In genomic region chr7:96855867-96856406, GRCm38 (mm10) we compare ENCODE assay signal across 24 mouse cellular contexts.
A peak's percentile ranks its signal among the peaks of the same experiment; 100 is the strongest.
DNase-seq lines count a peak whose midpoint lies in the region; ATAC-seq and TF ChIP-seq lines count a peak whose summit lies in the region.
"Had no signal": no experiment of that assay in that cellular context is flagged by ENCODE, and none has a peak within 500 bp of the region (broad histone marks: within the 10 kb centered on the region; RNA-seq: fewer than 3 reads in every experiment).

No protein-coding gene starts in this region.

- H3K36me3 ChIP-seq in C2C12 (ENCODE audit: control insufficient read depth, insufficient read depth): no peaks in the 10 kb centered on the region
- H3K36me3 ChIP-seq: heart, embryonic 12.5 days; liver, embryonic 15.5 days had no signal

- H3K79me3 ChIP-seq in C2C12 (ENCODE audit: low read depth): no peaks in the 10 kb centered on the region

- H3K27me3 ChIP-seq in C2C12 (ENCODE audit: control insufficient read depth, insufficient read depth, insufficient read length): no peaks in the 10 kb centered on the region
- H3K27me3 ChIP-seq: forebrain, embryonic 13.5 days; heart, embryonic 12.5 days; limb, embryonic 12.5 days; midbrain, embryonic 13.5 days had no signal

- peak; percentile 76 for DNase-seq in A20 (ENCODE audit: low read depth, low spot score)
- DNase-seq in kidney, adult 9 months: no peak
- no peak for DNase-seq in left cerebral cortex, postnatal 4 days
- no peak for DNase-seq in frontal cortex, adult 2 months (ENCODE audit: extremely low spot score in 1 of 2, low spot score in 1 of 2)
- DNase-seq: adrenal gland, postnatal 25 days; cerebellum, adult 8-10 months; cerebellum, postnatal 25 days; gastrocnemius, postnatal 14 days; heart, adult 11 months; heart, postnatal 4 days; kidney, postnatal 25 days; right cerebral cortex, postnatal 25 days; spleen, adult 18-20 months; thymus, adult 2 months; thymus, postnatal 36 days had no signal

- TF ChIP-seq CTCF in C2C12 (IDR thresholded peaks at IDR 0.05; ENCODE audit: control insufficient read depth, insufficient read depth, insufficient read length): no peak

- H3K79me2 ChIP-seq in C2C12 (ENCODE audit: control insufficient read depth, insufficient read depth): no peaks in the 10 kb centered on the region

- H3K4me3 ChIP-seq in C2C12 (ENCODE audit: insufficient read depth, poor library complexity, severe bottlenecking): no peak overlapping the region
- H3K4me3 ChIP-seq: forebrain, embryonic 13.5 days; heart, embryonic 12.5 days; limb, embryonic 12.5 days; liver, embryonic 15.5 days; midbrain, embryonic 13.5 days had no signal

- no peak overlapping the region for H3ac ChIP-seq in C2C12 (ENCODE audit: control insufficient read depth, insufficient read length, low read depth)

- intact Hi-C loops in left cerebral cortex, postnatal 4 days (cut with DNase I): no loop called here

- peak; percentile 73 for ATAC-seq in granulocyte monocyte progenitor cell, adult 5-6 weeks (replicated peaks; ENCODE audit: poor library complexity, severe bottlenecking)
- ATAC-seq in megakaryocyte progenitor cell, adult 5-6 weeks (replicated peaks; ENCODE audit: poor library complexity): peak; percentile 65
- ATAC-seq: forebrain, embryonic 13.5 days; intestine, postnatal 0 days; midbrain, embryonic 13.5 days had no signal

TF ChIP-seq in C2C12, 6 proteins besides CTCF, POLR2A, EP300 and RAD21:
- TF ChIP-seq MAX (IDR thresholded peaks at IDR 0.05): no peak
- peak; percentile 26 for TF ChIP-seq MYOD1 (IDR thresholded peaks at IDR 0.05; ENCODE audit: control insufficient read depth, insufficient read length, low read depth)
- TF ChIP-seq USF1 (IDR thresholded peaks at IDR 0.05; ENCODE audit: low read depth): no peak
- no peak for TF ChIP-seq CEBPB (IDR thresholded peaks at IDR 0.05; ENCODE audit: low read depth)
- TF ChIP-seq MYOG (IDR thresholded peaks at IDR 0.05; ENCODE audit: control insufficient read depth, extremely low read depth, insufficient read length): no peak
